Mouse (Mus musculus): ENCODE measurements around the gene Defb15.
"Not testable (repeated sequence)": the region's sequence is repeated elsewhere in the genome, so short reads cannot be mapped to it uniquely, and the experiment has no call there.

Gene Defb15

GRCm38 (mm10) chr8:21932610-21933009 lies at the start of gene Defb15:
TSS of gene Defb15 (minus strand) at chr8:21932710.
- DNase-seq (ENCODE audit: low spot score): no peak

- no peak for DNase-seq (ENCODE audit: low spot score)
These were observed 49.3 kb upstream of the Defb15 start for GRCm38 (mm10) chr8:21981664-21982337.

GRCm38 (mm10) chr8:21978193-21978592 lies 45.7 kb upstream of the Defb15 start:
- DNase-seq (ENCODE audit: low spot score): no peak

- no peak for DNase-seq (ENCODE audit: low spot score)
These were observed 37.0 kb upstream of the Defb15 start, which contains the start of gene Ccdc70 for GRCm38 (mm10) chr8:21969475-21969874. TSS of gene Ccdc70 (plus strand) at chr8:21969775.

- no peak for DNase-seq (ENCODE audit: low spot score)
These were observed 34.1 kb upstream of the Defb15 start for GRCm38 (mm10) chr8:21966646-21967045.

GRCm38 (mm10) chr8:21958414-21958813 lies 25.9 kb upstream of the Defb15 start, which contains the start of gene Fam90a1a:
TSS of gene Fam90a1a (plus strand) at chr8:21958714.
- DNase-seq (ENCODE audit: low spot score): no peak

- no peak for DNase-seq (ENCODE audit: low spot score)
These were observed 23.8 kb upstream of the Defb15 start for GRCm38 (mm10) chr8:21956336-21956735.

GRCm38 (mm10) chr8:21955321-21955720 lies 22.8 kb upstream of the Defb15 start:
- DNase-seq (ENCODE audit: low spot score): no peak

GRCm38 (mm10) chr8:21947311-21948017 lies 15.0 kb upstream of the Defb15 start:
- DNase-seq (ENCODE audit: low spot score): no peak

GRCm38 (mm10) chr8:21946462-21946861 lies 14.0 kb upstream of the Defb15 start, which contains the start of gene Defb13:
TSS of gene Defb13 (plus strand) at chr8:21946762.
- no peak for DNase-seq (ENCODE audit: low spot score)

GRCm38 (mm10) chr8:21938052-21938451 lies 5.5 kb upstream of the Defb15 start, which contains the start of gene Defb35:
TSS of gene Defb35 (plus strand) at chr8:21938352.
- DNase-seq (ENCODE audit: low spot score): not testable (repeated sequence)

- DNase-seq (ENCODE audit: low spot score): not testable (repeated sequence)
These were observed 1.8 kb downstream of the Defb15 start for GRCm38 (mm10) chr8:21930754-21931153.

GRCm38 (mm10) chr8:21915625-21916024 lies 16.9 kb downstream of the Defb15 start:
- no peak for DNase-seq (ENCODE audit: low spot score)

GRCm38 (mm10) chr8:21912554-21912953 lies 20.0 kb downstream of the Defb15 start:
- no peak for DNase-seq (ENCODE audit: low spot score)

- DNase-seq (ENCODE audit: low spot score): no peak
These were observed 20.6 kb downstream of the Defb15 start for GRCm38 (mm10) chr8:21911931-21912330.

- DNase-seq (ENCODE audit: low spot score): not testable (repeated sequence)
These were observed 26.2 kb downstream of the Defb15 start, which contains the start of gene Defb11 for GRCm38 (mm10) chr8:21906290-21906689. TSS of gene Defb11 (minus strand) at chr8:21906412.

GRCm38 (mm10) chr8:21885321-21885720 lies 47.2 kb downstream of the Defb15 start, which contains the start of gene Defb9:
TSS of gene Defb9 (minus strand) at chr8:21885421.
- not testable (repeated sequence) for DNase-seq (ENCODE audit: low spot score)

Measured in urinary bladder, postnatal 10 days (tissue).